Mouse (Mus musculus) monocyte, adult 59 days (primary cell): Measurements from ENCODE around the gene Olfr744. TPM values are rescaled to one million over a fixed set of nuclear protein-coding genes. Genes with fewer than 3 reads are reported as not detected.

Experiments used
- total RNA-seq, 2 experiments: library from RNA; stranded (reverse); gene quantifications; one replicate each; pipeline ENCODE4 v1.2.4; 2023

Olfr744 gene
- total RNA-seq, result not detected

DNA sequence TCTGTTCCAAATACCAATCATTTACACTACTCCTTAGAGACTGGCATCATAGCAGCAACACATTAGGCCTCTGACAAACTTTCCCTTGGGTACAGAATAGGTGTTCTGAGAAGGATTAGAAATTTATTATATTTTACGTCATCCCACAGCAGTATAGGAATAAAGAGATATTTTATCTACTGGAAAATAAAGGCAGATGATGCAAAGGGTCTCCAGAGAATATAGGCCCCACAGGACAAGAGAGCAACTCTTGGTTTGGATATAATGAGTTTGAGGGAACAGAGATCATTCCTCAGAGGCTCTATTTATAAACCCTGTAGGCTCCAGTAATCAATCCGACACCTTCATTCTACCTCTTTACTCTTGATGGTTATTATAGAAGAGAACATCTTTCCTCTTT, at the start of gene Olfr744:
Olfr744 (plus strand) TSS at position 301 of the 400 bp plus-strand sequence.

DNA sequence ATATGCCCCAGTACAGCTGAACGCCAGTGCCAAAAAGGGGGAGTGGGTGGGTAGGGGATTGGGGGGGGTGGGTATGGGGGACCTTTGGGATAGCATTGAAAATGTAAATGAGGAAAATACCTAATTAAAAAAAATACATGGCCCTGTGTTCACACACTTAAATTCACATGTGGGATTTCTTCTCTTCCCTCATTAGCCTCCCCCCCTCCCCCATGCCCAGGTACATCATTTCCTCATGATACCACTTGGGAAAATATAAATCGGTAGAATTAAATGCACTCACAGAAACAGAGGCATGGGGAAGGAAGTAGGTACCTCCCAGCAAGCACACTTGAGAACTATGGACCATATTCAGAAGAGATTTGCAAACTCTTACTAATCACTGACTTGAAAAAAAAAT, 24.4 kb downstream of the Olfr744 start, which contains the start of gene Olfr745:
Olfr745 (plus strand) TSS at position 301 of the 400 bp plus-strand sequence.

GRCm38 (mm10) chr14:50646783-50647182, 32.1 kb downstream of the Olfr744 start, which contains the start of gene Olfr746:
Olfr746 (plus strand) TSS chr14:50647083.

Other genes with a start within 250 kb of the Olfr744 start
- not detected for gene Olfr736, start 233.7 kb upstream of the Olfr744 start, total RNA-seq
- not detected for gene Olfr738, start 207.3 kb upstream of the Olfr744 start, total RNA-seq
- not detected for gene Olfr739, start 196.3 kb upstream of the Olfr744 start, total RNA-seq
- not detected for gene Olfr740, start 169.3 kb upstream of the Olfr744 start, total RNA-seq
- gene Olfr741, start 142.1 kb upstream of the Olfr744 start, total RNA-seq, result not detected
- not detected for gene Olfr742, start 111.3 kb upstream of the Olfr744 start, total RNA-seq
- gene Olfr743, start 93.0 kb upstream of the Olfr744 start, total RNA-seq, result not detected
- not detected for gene Olfr745, start 24.5 kb downstream of the Olfr744 start, total RNA-seq
- gene Olfr746, start 32.2 kb downstream of the Olfr744 start, total RNA-seq, result not detected
- gene Olfr747, start 78.3 kb downstream of the Olfr744 start, total RNA-seq, result not detected
- not detected for gene Olfr748, start 92.5 kb downstream of the Olfr744 start, total RNA-seq
- gene Olfr749, start 130.2 kb downstream of the Olfr744 start, total RNA-seq, result not detected
- 10 to 100 TPM; 49.2 to 50.8 TPM for gene Ttc5, start 170.6 kb downstream of the Olfr744 start, total RNA-seq
- gene Ccnb1ip1, start 192.9 kb downstream of the Olfr744 start, total RNA-seq, result not detected
- gene Parp2, start 193.0 kb downstream of the Olfr744 start, total RNA-seq, result 10 to 100 TPM; 49.7 to 63.6 TPM